Mouse (Mus musculus) liver, embryonic 14.5 days (tissue): ENCODE results near the gene Olfr146. TPM values are rescaled to one million over a fixed set of nuclear protein-coding genes. Genes with fewer than 3 reads are reported as not detected.

Experiments used
- ATAC-seq: fragments of 200-750 bp; cut with Nextera tagmentation; 2 replicates; pipeline ENCODE4 v1.8.0; 2017; ENCODE audit warnings: moderate number of reproducible peaks, mild to moderate bottlenecking, moderate library complexity; ENCODE audit not compliant: insufficient read depth
- DNase-seq, 3 experiments: peaks; one replicate each; pipeline ENCODE4 v3.0.0-alpha.2; 2012 to 2013; ENCODE audit warnings: low read depth in 3 of 3, low spot score in 3 of 3
- H3K27ac ChIP-seq: fragments of 300-500 bp; sonication (generic); 2 replicates; pipeline ENCODE4 v1.5.1; 2014; ENCODE audit warnings: moderate library complexity, mild to moderate bottlenecking, control low read depth, inconsistent platforms
- H3K27me3 ChIP-seq: fragments of 300-500 bp; sonication (generic); 2 replicates; pipeline ENCODE4 v1.6.1; 2014; ENCODE audit warnings: mild to moderate bottlenecking, low read length, moderate library complexity; ENCODE audit not compliant: control insufficient read depth, insufficient read depth
- H3K36me3 ChIP-seq: fragments of 300-500 bp; sonication (generic); replicated peaks from 2 replicates; pipeline ENCODE4 v1.6.1; 2014; ENCODE audit warnings: low read depth; ENCODE audit not compliant: control insufficient read depth, insufficient read depth
- H3K4me1 ChIP-seq, 2 experiments: fragments of 200-500 bp in 1 of 2; fragments of 300-500 bp in 1 of 2; sonication (generic) in 1 of 2; replicated peaks; 2 replicates each; pipeline ENCODE4 v1.6.1; 2012 to 2014; ENCODE audit warnings: antibody characterized with exemption in 1 of 2, inconsistent platforms in 1 of 2, low read length in 1 of 2; ENCODE audit not compliant: control insufficient read depth in 2 of 2, insufficient read depth in 2 of 2
- H3K4me2 ChIP-seq: fragments of 300-500 bp; sonication (generic); 2 replicates; pipeline ENCODE4 v1.6.1; 2014; ENCODE audit warnings: low read depth, mild to moderate bottlenecking, control low read depth, moderate library complexity
- H3K4me3 ChIP-seq, 2 experiments: fragments of 200-500 bp in 1 of 2; fragments of 300-500 bp in 1 of 2; sonication (generic) in 1 of 2; 2 replicates each; pipeline ENCODE4 v1.5.1; 2012 to 2014; ENCODE audit warnings: low read depth in 2 of 2, low read length in 2 of 2, mild to moderate bottlenecking in 2 of 2, control low read depth in 1 of 2, inconsistent platforms in 1 of 2, moderate library complexity in 1 of 2; ENCODE audit not compliant: insufficient read depth in 1 of 2
- H3K9ac ChIP-seq: fragments of 300-500 bp; sonication (generic); replicated peaks from 2 replicates; pipeline ENCODE4 v1.6.1; 2014; ENCODE audit warnings: mild to moderate bottlenecking, control low read depth, moderate library complexity
- H3K9me3 ChIP-seq: fragments of 300-500 bp; sonication (generic); 2 replicates; pipeline ENCODE4 v1.6.1; 2016; ENCODE audit warnings: low read length, mixed read lengths; ENCODE audit not compliant: control insufficient read depth
- CTCF ChIP-seq: IDR thresholded peaks from 2 replicates; pipeline ENCODE4 v1.5.1; 2016; ENCODE audit warnings: antibody characterized with exemption, low read depth, control low read depth
- EP300 ChIP-seq: IDR thresholded peaks from 2 replicates; pipeline ENCODE4 v1.6.1; 2016; ENCODE audit warnings: antibody characterized with exemption, low read depth
- WGBS: fragments of 180-500 bp; shearing (Covaris S2); extraction: QIAGEN DNeasy Blood & Tissue Kit; methylation state at CpG from one replicate; pipeline ENCODE4 v1.1.7; 2014; ENCODE audit not compliant: insufficient replicate concordance; 5-methylcytosine and 5-hydroxymethylcytosine counted together
- microRNA-seq: library from miRNA; unstranded; fragments of <30 nt; microRNA quantifications from one replicate; pipeline ENCODE4, GENCODE M21; 2016
- polyA plus RNA-seq, 2 experiments: library from polyadenylated mRNA; depleted of rRNA in 1 of 2; stranded (reverse) in 1 of 2; unstranded in 1 of 2; fragments of >200 nt; fragmentation: Nextera tagmentation in 1 of 2; extraction: Ambion mirVana in 1 of 2; gene quantifications; 2 replicates each; pipeline versions ENCODE4 v1.2.1 to v1.2.3; 2012 to 2014

Gene Olfr146
- polyA plus RNA-seq (2012; rRNA removed): not detected in 2 replicates
- not detected in 2 replicates for polyA plus RNA-seq (2014; fragmentation: Nextera tagmentation; extraction: Ambion mirVana)

GRCm38 (mm10) chr9:39023277-39023676 lies at the start of gene Olfr146:
Gene Olfr146, minus strand, starts transcription at chr9:39023377.
- H3K4me3 ChIP-seq: no peak within 1 kb of the TSS
- WGBS: 33% methylated on average over 1 of the region's 1 CpGs
- H3K9ac ChIP-seq: no peak within 1 kb of the TSS
- no peak within 1 kb of the TSS for H3K27ac ChIP-seq
- no peaks in the 10 kb centered on the region for H3K27me3 ChIP-seq
- H3K9me3 ChIP-seq: no peaks in the 10 kb centered on the region
- H3K36me3 ChIP-seq: no peaks in the 10 kb centered on the region
- H3K4me1 ChIP-seq: no peaks in the 10 kb centered on the region
- DNase-seq: no peak
- H3K4me2 ChIP-seq: no peak within 1 kb of the TSS
- no peak for ATAC-seq
- no peak for TF ChIP-seq CTCF
- TF ChIP-seq EP300: no peak

- Histone ChIP-seq H3K4me1 (no peaks in the 10 kb centered on the region), H3K27me3 (no peaks in the 10 kb centered on the region), H3K4me3 (no peak within 1 kb of the TSS), H3K9me3 (no peaks in the 10 kb centered on the region), H3K9ac (no peak within 1 kb of the TSS), H3K27ac (no peak within 1 kb of the TSS), H3K4me2 (no peak within 1 kb of the TSS), H3K36me3 (no peaks in the 10 kb centered on the region)
- ATAC-seq (no peak), DNase-seq (no peak)
- TF ChIP-seq CTCF (no peak), EP300 (no peak)
- WGBS: 55% methylated on average over 1 of the region's 1 CpGs
These were observed 41.7 kb upstream of the Olfr146 start, which contains the start of gene Olfr937 for GRCm38 (mm10) chr9:39064851-39065250. Gene Olfr937, minus strand, starts transcription at chr9:39064951.

GRCm38 (mm10) chr9:38999583-38999982 lies 23.6 kb downstream of the Olfr146 start, which contains the start of gene Olfr935:
Gene Olfr935, minus strand, starts transcription at chr9:38999683.
- Histone ChIP-seq H3K4me2 (no peak within 1 kb of the TSS), H3K9ac (no peak within 1 kb of the TSS), H3K4me1 (no peaks in the 10 kb centered on the region), H3K9me3 (no peaks in the 10 kb centered on the region), H3K4me3 (no peak within 1 kb of the TSS), H3K27ac (no peak within 1 kb of the TSS), H3K36me3 (no peaks in the 10 kb centered on the region), H3K27me3 (no peaks in the 10 kb centered on the region)
- ATAC-seq: no peak
- WGBS: 47% methylated on average over 2 of the region's 2 CpGs
- DNase-seq: no peak
- TF ChIP-seq EP300 (no peak), CTCF (no peak)

GRCm38 (mm10) chr9:38988215-38988614 lies 35.0 kb downstream of the Olfr146 start, which contains the start of gene Olfr934:
Gene Olfr934, minus strand, starts transcription at chr9:38988315.
- H3K4me1 ChIP-seq: no peaks in the 10 kb centered on the region
- H3K36me3 ChIP-seq: no peaks in the 10 kb centered on the region
- no peak for DNase-seq
- no peak within 1 kb of the TSS for H3K27ac ChIP-seq
- H3K27me3 ChIP-seq: no peaks in the 10 kb centered on the region
- H3K4me2 ChIP-seq: no peak within 1 kb of the TSS
- no peak within 1 kb of the TSS for H3K4me3 ChIP-seq
- 74% methylated on average over 2 of the region's 2 CpGs for WGBS
- H3K9me3 ChIP-seq: no peaks in the 10 kb centered on the region
- TF ChIP-seq EP300 (no peak), CTCF (no peak)
- no peak within 1 kb of the TSS for H3K9ac ChIP-seq
- no peak for ATAC-seq

GRCm38 (mm10) chr9:38972013-38972412 lies 51.2 kb downstream of the Olfr146 start, which contains the start of gene Olfr933:
Gene Olfr933, plus strand, starts transcription at chr9:38972313.
- Histone ChIP-seq H3K27me3 (no peaks in the 10 kb centered on the region), H3K9me3 (no peaks in the 10 kb centered on the region), H3K9ac (no peak within 1 kb of the TSS), H3K36me3 (no peaks in the 10 kb centered on the region), H3K4me1 (no peaks in the 10 kb centered on the region), H3K4me2 (no peak within 1 kb of the TSS), H3K4me3 (no peak within 1 kb of the TSS), H3K27ac (no peak within 1 kb of the TSS)
- DNase-seq (no peak), ATAC-seq (no peak)
- 58% methylated on average over 4 of the region's 4 CpGs for WGBS
- no peak for TF ChIP-seq CTCF
- TF ChIP-seq EP300: no peak

Small RNAs within 50 kb of the gene (microRNA-seq; reads per million reads assigned to microRNA genes)
- gene Gm25529: not detected

Other genes with a start within 250 kb of the Olfr146 start
- gene Olfr922, start 208.8 kb downstream of the Olfr146 start, polyA plus RNA-seq (2012; rRNA removed): not detected in 2 replicates
- not detected in 2 replicates for gene Olfr922, start 208.8 kb downstream of the Olfr146 start, polyA plus RNA-seq (2014; fragmentation: Nextera tagmentation; extraction: Ambion mirVana)
- gene Olfr923, start 196.8 kb downstream of the Olfr146 start, polyA plus RNA-seq (2012; rRNA removed): not detected in 2 replicates
- not detected in 2 replicates for gene Olfr923, start 196.8 kb downstream of the Olfr146 start, polyA plus RNA-seq (2014; fragmentation: Nextera tagmentation; extraction: Ambion mirVana)
- gene Olfr924, start 178.9 kb downstream of the Olfr146 start, polyA plus RNA-seq (2012; rRNA removed): not detected in 2 replicates
- gene Olfr924, start 178.9 kb downstream of the Olfr146 start, polyA plus RNA-seq (2014; fragmentation: Nextera tagmentation; extraction: Ambion mirVana): not detected in 2 replicates
- gene Olfr26, start 168.3 kb downstream of the Olfr146 start, polyA plus RNA-seq (2012; rRNA removed): not detected in 2 replicates
- gene Olfr26, start 168.3 kb downstream of the Olfr146 start, polyA plus RNA-seq (2014; fragmentation: Nextera tagmentation; extraction: Ambion mirVana): not detected in 2 replicates
- gene Olfr926, start 146.3 kb downstream of the Olfr146 start, polyA plus RNA-seq (2012; rRNA removed): not detected in 2 replicates
- not detected in 2 replicates for gene Olfr926, start 146.3 kb downstream of the Olfr146 start, polyA plus RNA-seq (2014; fragmentation: Nextera tagmentation; extraction: Ambion mirVana)
- not detected in 2 replicates for gene Olfr930, start 93.6 kb downstream of the Olfr146 start, polyA plus RNA-seq (2012; rRNA removed)
- not detected in 2 replicates for gene Olfr930, start 93.6 kb downstream of the Olfr146 start, polyA plus RNA-seq (2014; fragmentation: Nextera tagmentation; extraction: Ambion mirVana)
- gene Olfr933, start 51.1 kb downstream of the Olfr146 start, polyA plus RNA-seq (2012; rRNA removed): not detected in 2 replicates
- gene Olfr933, start 51.1 kb downstream of the Olfr146 start, polyA plus RNA-seq (2014; fragmentation: Nextera tagmentation; extraction: Ambion mirVana): not detected in 2 replicates
- gene Olfr934, start 35.1 kb downstream of the Olfr146 start, polyA plus RNA-seq (2012; rRNA removed): not detected in 2 replicates
- gene Olfr934, start 35.1 kb downstream of the Olfr146 start, polyA plus RNA-seq (2014; fragmentation: Nextera tagmentation; extraction: Ambion mirVana): not detected in 2 replicates
- gene Olfr935, start 23.7 kb downstream of the Olfr146 start, polyA plus RNA-seq (2012; rRNA removed): not detected in 2 replicates
- gene Olfr935, start 23.7 kb downstream of the Olfr146 start, polyA plus RNA-seq (2014; fragmentation: Nextera tagmentation; extraction: Ambion mirVana): not detected in 2 replicates
- gene Olfr937, start 41.6 kb upstream of the Olfr146 start, polyA plus RNA-seq (2012; rRNA removed): not detected in 2 replicates
- gene Olfr937, start 41.6 kb upstream of the Olfr146 start, polyA plus RNA-seq (2014; fragmentation: Nextera tagmentation; extraction: Ambion mirVana): not detected in 2 replicates
- not detected in 2 replicates for gene Olfr938, start 55.5 kb upstream of the Olfr146 start, polyA plus RNA-seq (2012; rRNA removed)
- gene Olfr938, start 55.5 kb upstream of the Olfr146 start, polyA plus RNA-seq (2014; fragmentation: Nextera tagmentation; extraction: Ambion mirVana): not detected in 2 replicates
- gene Olfr27, start 104.8 kb upstream of the Olfr146 start, polyA plus RNA-seq (2012; rRNA removed): not detected in 2 replicates
- not detected in 2 replicates for gene Olfr27, start 104.8 kb upstream of the Olfr146 start, polyA plus RNA-seq (2014; fragmentation: Nextera tagmentation; extraction: Ambion mirVana)
- gene Olfr943, start 142.9 kb upstream of the Olfr146 start, polyA plus RNA-seq (2012; rRNA removed): not detected in 2 replicates
- not detected in 2 replicates for gene Olfr943, start 142.9 kb upstream of the Olfr146 start, polyA plus RNA-seq (2014; fragmentation: Nextera tagmentation; extraction: Ambion mirVana)
- not detected in 2 replicates for gene Olfr944, start 178.5 kb upstream of the Olfr146 start, polyA plus RNA-seq (2012; rRNA removed)
- not detected in 2 replicates for gene Olfr944, start 178.5 kb upstream of the Olfr146 start, polyA plus RNA-seq (2014; fragmentation: Nextera tagmentation; extraction: Ambion mirVana)
- gene Olfr1537, start 226.6 kb upstream of the Olfr146 start, polyA plus RNA-seq (2012; rRNA removed): not detected in 2 replicates
- not detected in 2 replicates for gene Olfr1537, start 226.6 kb upstream of the Olfr146 start, polyA plus RNA-seq (2014; fragmentation: Nextera tagmentation; extraction: Ambion mirVana)